ENCODE assay signal across 9 mouse cellular contexts in genomic region chr13:54758756-54759470, GRCm38 (mm10). TPM values are rescaled to one million over a fixed set of nuclear protein-coding genes. Genes with fewer than 3 reads are reported as not detected.
DNase-seq lines count a peak whose midpoint lies in the region; ATAC-seq and TF ChIP-seq lines count a peak whose summit lies in the region.
"Had no signal": no experiment of that assay in that cellular context is flagged by ENCODE, and none has a peak within 500 bp of the region (broad histone marks: within the 10 kb centered on the region; RNA-seq: fewer than 3 reads in every experiment).

No protein-coding gene starts in this region.

- no peak for DNase-seq in heart, postnatal 25 days (ENCODE audit: low spot score)
- DNase-seq in cerebellum, adult 8-10 months: peak; percentile 55
- DNase-seq in forebrain, postnatal 0 days: no peak
- DNase-seq in midbrain, embryonic 10.5 days (ENCODE audit: low spot score): no peak
- no peak for DNase-seq in adrenal gland, adult 8-10 months
- DNase-seq in spleen, adult 18-20 months: no peak
- DNase-seq in gastrocnemius, postnatal 10 days: no peak

- H3K4me3 ChIP-seq in heart, embryonic 14.5 days (ENCODE audit: control insufficient read depth in 1 of 2, insufficient read depth in 1 of 2, low read depth in 1 of 2, low read length in 2 of 2): no peak overlapping the region
- peak overlapping the region; percentile 44 for H3K4me3 ChIP-seq in forebrain, postnatal 0 days (ENCODE audit: low read depth, low read length)
- peak overlapping the region; percentile 61 for H3K4me3 ChIP-seq in midbrain, embryonic 10.5 days

- intact Hi-C loops in heart, postnatal 25 days (cut with DNase I): no loop called here

- peak overlapping the region; percentile 67 for H3K4me2 ChIP-seq in heart, embryonic 14.5 days (ENCODE audit: low read length)
- peak overlapping the region; percentile 85 for H3K4me2 ChIP-seq in forebrain, postnatal 0 days (ENCODE audit: low read depth)

- H3K9me3 ChIP-seq in heart, embryonic 14.5 days (ENCODE audit: control insufficient read depth, low read length): no peaks in the 10 kb centered on the region
- H3K9me3 ChIP-seq in forebrain, postnatal 0 days (ENCODE audit: low read length): no peaks in the 10 kb centered on the region
- no peaks in the 10 kb centered on the region for H3K9me3 ChIP-seq in midbrain, embryonic 10.5 days (replicated peaks)

- H3K27ac ChIP-seq in heart, embryonic 14.5 days (replicated peaks in 1 of 2; ENCODE audit: control insufficient read depth in 1 of 2, insufficient read depth in 1 of 2, low read depth in 2 of 2, low read length in 2 of 2): no peak overlapping the region
- H3K27ac ChIP-seq in forebrain, postnatal 0 days (ENCODE audit: low read depth, low read length): peak overlapping the region; percentile 92
- peak overlapping the region; percentile 84 for H3K27ac ChIP-seq in midbrain, embryonic 10.5 days (replicated peaks)

- ATAC-seq in heart, embryonic 14.5 days (ENCODE audit: insufficient number of reproducible peaks, insufficient read depth, low FRiP score, low read depth): 0 out of 2 replicates have a peak, but pooled peaks have one; percentile 8
- no peak for ATAC-seq in forebrain, postnatal 0 days

- H3K9ac ChIP-seq in heart, embryonic 14.5 days (ENCODE audit: low read length): no peak overlapping the region
- peak overlapping the region; percentile 52 for H3K9ac ChIP-seq in forebrain, postnatal 0 days

- peaks cover 69% of the 10 kb centered on the region for H3K27me3 ChIP-seq in heart, embryonic 14.5 days (ENCODE audit: control insufficient read depth, insufficient read depth, low read length)
- 0 out of 2 replicates have a peak, but pooled peaks cover 1% of the 10 kb centered on the region for H3K27me3 ChIP-seq in forebrain, postnatal 0 days (ENCODE audit: insufficient read depth, low read length)
- H3K27me3 ChIP-seq in midbrain, embryonic 10.5 days (ENCODE audit: low read depth, poor library complexity, severe bottlenecking): peaks cover 85% of the 10 kb centered on the region

- TF ChIP-seq CTCF in forebrain, postnatal 0 days (IDR thresholded peaks at IDR 0.05; ENCODE audit: low read depth): no peak

- peaks cover 5% of the 10 kb centered on the region in 2 experiments; a peak in 3 of 4 replicates for H3K4me1 ChIP-seq in heart, embryonic 14.5 days (ENCODE audit: control insufficient read depth in 2 of 2, insufficient read depth in 2 of 2, low read length in 2 of 2)
- peaks cover 36% of the 10 kb centered on the region for H3K4me1 ChIP-seq in forebrain, postnatal 0 days (ENCODE audit: insufficient read depth)
- H3K4me1 ChIP-seq in midbrain, embryonic 10.5 days: peaks cover 49% of the 10 kb centered on the region

- H3K36me3 ChIP-seq in heart, embryonic 14.5 days (ENCODE audit: control insufficient read depth, insufficient read depth, low read length): no peaks in the 10 kb centered on the region
- H3K36me3 ChIP-seq in forebrain, postnatal 0 days (ENCODE audit: insufficient read depth): no peaks in the 10 kb centered on the region
- no peaks in the 10 kb centered on the region for H3K36me3 ChIP-seq in midbrain, embryonic 10.5 days

- 2% methylated on average over 29 of the region's 29 CpGs for WGBS in heart, embryonic 14.5 days
- 1% methylated on average over 29 of the region's 29 CpGs for WGBS in forebrain, postnatal 0 days
- WGBS in midbrain, embryonic 10.5 days: under 1% methylated on average over 29 of the region's 29 CpGs

RNA-seq across cellular contexts. Expression of gene Sncb, which starts 7.5 kb away (rescaled TPM):
- polyA plus RNA-seq in heart, embryonic 14.5 days (2014; fragmentation: Nextera tagmentation; extraction: Ambion mirVana): not detected in 2 replicates
- total RNA-seq in heart, postnatal 25 days (2021): not detected
- 32.7 and 38.1 TPM in 2 replicates for total RNA-seq in forebrain, postnatal 0 days (2014; rRNA removed)
- 122 and 137 TPM in 2 replicates for polyA plus RNA-seq in forebrain, postnatal 0 days (2015; fragmentation: Nextera tagmentation; extraction: Ambion mirVana)
- polyA plus RNA-seq in midbrain, embryonic 10.5 days (2016; fragmentation: Nextera tagmentation; extraction: Ambion mirVana): 1.5 TPM in 2 replicates
- total RNA-seq in adrenal gland, adult 8-10 months (2022): 1 to 10 TPM; 1.8 to 5.6 (median 3.5) TPM
- total RNA-seq in gastrocnemius, postnatal 10 days (2021): 1 to 10 TPM in 1 of 2 experiments, under 1 TPM in 1; 0.40 to 1.1 TPM
- total RNA-seq: common myeloid progenitor, adult 5-6 weeks had no signal

RNA-seq across cellular contexts. Expression of gene Gprin1, which starts 9.2 kb away (rescaled TPM):
- 0.08 and 0.12 TPM in 2 replicates for polyA plus RNA-seq in heart, embryonic 14.5 days (2014; fragmentation: Nextera tagmentation; extraction: Ambion mirVana)
- not detected for total RNA-seq in heart, postnatal 25 days (2021)
- 213 and 219 TPM in 2 replicates for total RNA-seq in forebrain, postnatal 0 days (2014; rRNA removed)
- 37.1 and 39.0 TPM in 2 replicates for polyA plus RNA-seq in forebrain, postnatal 0 days (2015; fragmentation: Nextera tagmentation; extraction: Ambion mirVana)
- 0.88 and 1.1 TPM in 2 replicates for polyA plus RNA-seq in midbrain, embryonic 10.5 days (2016; fragmentation: Nextera tagmentation; extraction: Ambion mirVana)
- total RNA-seq in adrenal gland, adult 8-10 months (2022): 1 to 10 TPM; 4.0 to 6.4 (median 4.2) TPM
- total RNA-seq in gastrocnemius, postnatal 10 days (2021): under 1 TPM; 0.47 to 0.63 TPM
- total RNA-seq: common myeloid progenitor, adult 5-6 weeks had no signal

RNA-seq across cellular contexts. Expression of gene Eif4e1b, which starts 24.9 kb away (rescaled TPM):
- polyA plus RNA-seq in heart, embryonic 14.5 days (2014; fragmentation: Nextera tagmentation; extraction: Ambion mirVana): not detected in 2 replicates
- not detected for total RNA-seq in heart, postnatal 25 days (2021)
- not detected in 2 replicates for total RNA-seq in forebrain, postnatal 0 days (2014; rRNA removed)
- polyA plus RNA-seq in forebrain, postnatal 0 days (2015; fragmentation: Nextera tagmentation; extraction: Ambion mirVana): not detected in 2 replicates
- polyA plus RNA-seq in midbrain, embryonic 10.5 days (2016; fragmentation: Nextera tagmentation; extraction: Ambion mirVana): not detected in 2 replicates
- not detected for total RNA-seq in adrenal gland, adult 8-10 months (2022)
- total RNA-seq in gastrocnemius, postnatal 10 days (2021): not detected
- total RNA-seq: common myeloid progenitor, adult 5-6 weeks had no signal

RNA-seq across cellular contexts. Expression of gene Tspan17, which starts 30.3 kb away (rescaled TPM):
- 3.5 and 4.2 TPM in 2 replicates for polyA plus RNA-seq in heart, embryonic 14.5 days (2014; fragmentation: Nextera tagmentation; extraction: Ambion mirVana)
- 10 to 100 TPM in 1 of 2 experiments, 1 to 10 TPM in 1; 8.6 to 12.3 TPM for total RNA-seq in heart, postnatal 25 days (2021)
- total RNA-seq in forebrain, postnatal 0 days (2014; rRNA removed): 26.5 and 28.3 TPM in 2 replicates
- polyA plus RNA-seq in forebrain, postnatal 0 days (2015; fragmentation: Nextera tagmentation; extraction: Ambion mirVana): 44.2 and 61.1 TPM in 2 replicates
- polyA plus RNA-seq in midbrain, embryonic 10.5 days (2016; fragmentation: Nextera tagmentation; extraction: Ambion mirVana): 12.9 and 20.6 TPM in 2 replicates
- total RNA-seq in adrenal gland, adult 8-10 months (2022): 10 to 100 TPM; 38.8 to 45.1 (median 41.8) TPM
- total RNA-seq in gastrocnemius, postnatal 10 days (2021): 10 to 100 TPM; 23.0 to 26.8 TPM

RNA-seq across cellular contexts. Expression of gene Cdhr2, which starts 57.7 kb away (rescaled TPM):
- polyA plus RNA-seq in heart, embryonic 14.5 days (2014; fragmentation: Nextera tagmentation; extraction: Ambion mirVana): not detected in 2 replicates
- total RNA-seq in heart, postnatal 25 days (2021): not detected
- total RNA-seq in forebrain, postnatal 0 days (2014; rRNA removed): 0.76 and 0.85 TPM in 2 replicates
- 0.24 and 0.53 TPM in 2 replicates for polyA plus RNA-seq in forebrain, postnatal 0 days (2015; fragmentation: Nextera tagmentation; extraction: Ambion mirVana)
- not detected in 2 replicates for polyA plus RNA-seq in midbrain, embryonic 10.5 days (2016; fragmentation: Nextera tagmentation; extraction: Ambion mirVana)
- total RNA-seq in adrenal gland, adult 8-10 months (2022): not detected
- under 1 TPM in 1 of 2 experiments, not detected in 1; 0.07 TPM for total RNA-seq in gastrocnemius, postnatal 10 days (2021)
- total RNA-seq: common myeloid progenitor, adult 5-6 weeks had no signal

Comparison
In these comparisons a context has a peak if more than half of its experiments do, and no peak if none do; other contexts are left out.
1. H3K27ac ChIP-seq: peak in forebrain, postnatal 0 days (single experiment) and midbrain, embryonic 10.5 days (single experiment); none in heart, embryonic 14.5 days (0 of 2).
2. H3K4me3 ChIP-seq: peak in forebrain, postnatal 0 days (single experiment) and midbrain, embryonic 10.5 days (single experiment); none in heart, embryonic 14.5 days (0 of 2).
3. RNA of gene Gprin1, which starts 9.2 kb away (total RNA-seq): 213 to 219 TPM in forebrain, postnatal 0 days; 4.0 to 6.4 TPM in adrenal gland, adult 8-10 months, 0.47 to 0.63 TPM in gastrocnemius, postnatal 10 days and not detected in heart, postnatal 25 days; every median in the first group is over 10 times any median in the second.